Mouse (Mus musculus) hindbrain, postnatal 0 days (tissue): ENCODE measurements around the gene Smim22. TPM values are rescaled to one million over a fixed set of nuclear protein-coding genes. Genes with fewer than 3 reads are reported as not detected.

Experiments used
- ATAC-seq: fragments of 200-750 bp; cut with Nextera tagmentation; 2 replicates; pipeline ENCODE4 v1.8.0; 2017; ENCODE audit warnings: mild to moderate bottlenecking, moderate TSS enrichment, moderate library complexity
- DNase-seq: peaks from one replicate; pipeline ENCODE4 v3.0.0-alpha.2; 2015; ENCODE audit warnings: low spot score
- H3K27ac ChIP-seq: fragments of 300-500 bp; sonication (generic); 2 replicates; pipeline ENCODE4 v1.5.1; 2014; ENCODE audit warnings: mild to moderate bottlenecking
- H3K27me3 ChIP-seq: fragments of 300-500 bp; sonication (generic); 2 replicates; pipeline ENCODE4 v1.6.1; 2014; ENCODE audit warnings: low read length, mixed read lengths; ENCODE audit not compliant: insufficient read depth
- H3K36me3 ChIP-seq: fragments of 300-500 bp; sonication (generic); 2 replicates; pipeline ENCODE4 v1.6.1; 2014; ENCODE audit warnings: low read length, mixed read lengths; ENCODE audit not compliant: insufficient read depth
- H3K4me1 ChIP-seq: fragments of 300-500 bp; sonication (generic); 2 replicates; pipeline ENCODE4 v1.6.1; 2014; ENCODE audit warnings: antibody characterized with exemption, low read length, mixed read lengths; ENCODE audit not compliant: insufficient read depth
- H3K4me2 ChIP-seq: fragments of 300-500 bp; sonication (generic); 2 replicates; pipeline ENCODE4 v1.6.1; 2014; ENCODE audit warnings: low read depth, mild to moderate bottlenecking, low read length, moderate library complexity, mixed read lengths
- H3K4me3 ChIP-seq: fragments of 300-500 bp; sonication (generic); 2 replicates; pipeline ENCODE4 v1.5.1; 2014; ENCODE audit warnings: low read length
- H3K9ac ChIP-seq: fragments of 300-500 bp; sonication (generic); replicated peaks from 2 replicates; pipeline ENCODE4 v1.6.1; 2014; ENCODE audit warnings: mild to moderate bottlenecking, low read length, moderate library complexity, mixed read lengths
- H3K9me3 ChIP-seq: fragments of 300-500 bp; sonication (generic); 2 replicates; pipeline ENCODE4 v1.6.1; 2016; ENCODE audit warnings: low read length, mixed read lengths
- CTCF ChIP-seq: IDR thresholded peaks from 2 replicates; pipeline ENCODE4 v1.5.1; 2016; ENCODE audit warnings: antibody characterized with exemption, control low read depth, low read depth
- WGBS: fragments of 180-500 bp; shearing (Covaris S2); extraction: QIAGEN DNeasy Blood & Tissue Kit; methylation state at CpG from one replicate; pipeline ENCODE4 v1.1.7; 2014; 5-methylcytosine and 5-hydroxymethylcytosine counted together
- polyA plus RNA-seq: library from polyadenylated mRNA; unstranded; fragments of >200 nt; fragmentation: Nextera tagmentation; extraction: Ambion mirVana; gene quantifications from 2 replicates; pipeline ENCODE4 v1.2.1, GENCODE M21; 2015
- total RNA-seq: library from RNA; depleted of rRNA; stranded (reverse); fragments of >200 nt; gene quantifications from 2 replicates; pipeline ENCODE4 v1.2.3, GENCODE M21; 2014

Gene Smim22
- total and polyA plus RNA-seq, 2 experiments from 2014 or later, result 6.5 TPM; not detected in 1

DNA sequence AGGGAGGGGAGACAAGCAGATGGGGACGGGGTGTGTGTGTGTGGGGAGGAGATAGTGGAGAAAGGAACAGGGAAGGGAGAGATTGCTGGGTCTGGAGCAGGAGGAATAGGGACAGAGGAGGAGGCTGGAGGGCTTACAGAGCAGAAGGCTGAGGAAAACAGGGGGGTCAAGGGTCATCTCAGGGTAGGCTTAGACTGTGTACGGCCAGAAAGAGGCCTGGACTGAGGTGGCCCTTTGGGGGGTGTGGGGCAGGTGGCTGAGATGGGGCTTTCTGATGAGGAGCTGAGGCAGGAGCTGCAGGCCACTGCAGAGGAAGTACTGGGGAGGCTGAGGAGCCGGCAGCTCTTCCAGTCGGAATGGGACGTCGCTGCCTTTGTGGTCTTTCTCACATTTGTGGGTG lies 404 bp downstream of the Smim22 start:
- ATAC-seq, result 0 out of 2 replicates have a peak, but pooled peaks have one; percentile 4
- TF ChIP-seq CTCF, result no peak
- H3K4me2 ChIP-seq, result no peak overlapping the region
- H3K27ac ChIP-seq, result no peak overlapping the region
- H3K27me3 ChIP-seq, result no peaks in the 10 kb centered on the region
- H3K9me3 ChIP-seq, result no peaks in the 10 kb centered on the region
- H3K36me3 ChIP-seq, result no peaks in the 10 kb centered on the region
- H3K4me3 ChIP-seq, result no peak overlapping the region
- no peak overlapping the region for H3K9ac ChIP-seq
- DNase-seq, result no peak
- no peaks in the 10 kb centered on the region for H3K4me1 ChIP-seq
- 51% methylated on average over 6 of the region's 6 CpGs for WGBS

DNA sequence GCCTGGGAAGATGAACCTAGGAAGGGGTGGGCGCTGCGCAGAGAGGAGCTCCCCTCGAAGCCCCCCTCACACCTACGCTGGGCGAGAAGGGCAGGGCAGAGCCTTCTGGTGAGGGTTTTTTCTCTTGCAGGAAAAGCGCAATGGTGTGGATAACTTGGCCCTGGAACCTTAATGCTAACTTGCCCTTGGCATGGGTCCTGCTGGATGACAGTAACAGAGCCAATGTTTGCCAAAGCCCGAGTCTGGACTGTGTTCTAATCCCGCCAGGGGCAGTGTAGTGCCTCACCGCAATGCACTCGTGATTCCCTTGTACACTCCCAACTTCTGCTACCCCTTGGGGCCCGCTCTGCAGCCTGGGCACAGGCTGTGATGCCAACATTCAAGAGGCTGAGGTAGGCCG lies 988 bp downstream of the Smim22 start:
- no peak overlapping the region for H3K27ac ChIP-seq
- no peaks in the 10 kb centered on the region for H3K4me1 ChIP-seq
- no peak overlapping the region for H3K9ac ChIP-seq
- no peaks in the 10 kb centered on the region for H3K9me3 ChIP-seq
- no peaks in the 10 kb centered on the region for H3K36me3 ChIP-seq
- no peak overlapping the region for H3K4me2 ChIP-seq
- H3K4me3 ChIP-seq, result no peak overlapping the region
- WGBS, result 82% methylated on average over 12 of the region's 12 CpGs
- no peak for TF ChIP-seq CTCF
- ATAC-seq, result no peak
- no peaks in the 10 kb centered on the region for H3K27me3 ChIP-seq
- DNase-seq, result no peak

DNA sequence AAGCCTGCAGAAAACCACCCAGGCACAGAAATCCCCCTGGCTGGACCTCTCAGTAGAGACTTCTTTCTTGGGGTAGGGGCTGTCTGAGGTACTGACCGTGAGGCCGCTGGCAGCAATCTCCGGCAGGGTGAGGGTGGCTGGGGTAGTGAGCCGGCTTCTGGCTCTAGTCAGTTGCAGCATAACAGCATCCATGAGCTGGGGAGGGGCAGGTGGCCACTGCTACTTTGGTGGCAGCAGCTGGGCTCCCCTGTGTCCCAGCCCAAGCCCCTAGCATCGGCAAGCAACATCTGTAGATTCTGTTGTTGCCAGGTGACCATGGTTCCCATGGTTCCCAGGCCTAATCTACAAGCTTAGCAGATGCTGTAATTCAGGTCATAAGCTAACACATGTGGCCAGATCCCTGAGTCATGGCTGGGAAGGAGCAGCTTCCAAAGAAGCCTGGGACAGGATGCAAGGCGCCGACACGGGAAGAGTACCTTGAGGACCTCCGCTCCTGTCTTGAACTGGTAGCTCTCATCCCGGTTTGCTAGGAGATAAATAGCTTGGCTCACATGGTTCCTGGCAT lies 3.4 kb downstream of the Smim22 start:
- 83% methylated on average over 10 of the region's 10 CpGs for WGBS
- no peak overlapping the region for H3K4me2 ChIP-seq
- TF ChIP-seq CTCF, result no peak
- peaks cover 7% of the 10 kb centered on the region; the same call in 1 of the 2 replicates for H3K36me3 ChIP-seq
- no peak overlapping the region for H3K27ac ChIP-seq
- DNase-seq, result peak; percentile 12
- no peak overlapping the region for H3K4me3 ChIP-seq
- ATAC-seq, result no peak
- no peak overlapping the region for H3K9ac ChIP-seq
- H3K9me3 ChIP-seq, result no peaks in the 10 kb centered on the region
- no peaks in the 10 kb centered on the region for H3K4me1 ChIP-seq
- no peaks in the 10 kb centered on the region for H3K27me3 ChIP-seq

DNA sequence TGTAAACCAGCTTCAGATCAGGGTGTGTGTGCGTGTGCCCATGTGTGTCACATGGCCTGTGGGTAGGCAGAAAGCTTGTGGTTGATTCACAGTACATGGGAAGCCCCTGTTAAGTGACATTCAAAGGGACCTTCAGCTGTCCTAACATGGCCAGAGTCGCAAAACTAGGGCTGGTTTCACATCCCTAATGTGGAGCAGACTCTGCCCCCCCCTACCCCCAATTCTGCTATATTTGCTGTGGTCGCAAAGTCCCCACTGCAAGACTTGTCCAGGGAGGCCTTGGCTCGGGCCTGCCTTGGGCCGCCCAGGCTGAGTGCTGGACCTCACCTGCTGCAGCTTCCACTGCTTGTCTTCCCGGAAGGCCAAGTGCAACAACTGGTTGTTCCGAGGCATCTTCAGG lies 4.2 kb downstream of the Smim22 start:
- Histone ChIP-seq H3K27me3 (no peaks in the 10 kb centered on the region), H3K9ac (no peak overlapping the region), H3K4me1 (no peaks in the 10 kb centered on the region), H3K9me3 (no peaks in the 10 kb centered on the region), H3K4me3 (no peak overlapping the region), H3K36me3 (peaks cover 15% of the 10 kb centered on the region; the same call in 1 of the 2 replicates), H3K4me2 (no peak overlapping the region), H3K27ac (no peak overlapping the region)
- no peak for TF ChIP-seq CTCF
- WGBS, result 90% methylated on average over 7 of the region's 7 CpGs
- DNase-seq (no peak), ATAC-seq (no peak)

DNA sequence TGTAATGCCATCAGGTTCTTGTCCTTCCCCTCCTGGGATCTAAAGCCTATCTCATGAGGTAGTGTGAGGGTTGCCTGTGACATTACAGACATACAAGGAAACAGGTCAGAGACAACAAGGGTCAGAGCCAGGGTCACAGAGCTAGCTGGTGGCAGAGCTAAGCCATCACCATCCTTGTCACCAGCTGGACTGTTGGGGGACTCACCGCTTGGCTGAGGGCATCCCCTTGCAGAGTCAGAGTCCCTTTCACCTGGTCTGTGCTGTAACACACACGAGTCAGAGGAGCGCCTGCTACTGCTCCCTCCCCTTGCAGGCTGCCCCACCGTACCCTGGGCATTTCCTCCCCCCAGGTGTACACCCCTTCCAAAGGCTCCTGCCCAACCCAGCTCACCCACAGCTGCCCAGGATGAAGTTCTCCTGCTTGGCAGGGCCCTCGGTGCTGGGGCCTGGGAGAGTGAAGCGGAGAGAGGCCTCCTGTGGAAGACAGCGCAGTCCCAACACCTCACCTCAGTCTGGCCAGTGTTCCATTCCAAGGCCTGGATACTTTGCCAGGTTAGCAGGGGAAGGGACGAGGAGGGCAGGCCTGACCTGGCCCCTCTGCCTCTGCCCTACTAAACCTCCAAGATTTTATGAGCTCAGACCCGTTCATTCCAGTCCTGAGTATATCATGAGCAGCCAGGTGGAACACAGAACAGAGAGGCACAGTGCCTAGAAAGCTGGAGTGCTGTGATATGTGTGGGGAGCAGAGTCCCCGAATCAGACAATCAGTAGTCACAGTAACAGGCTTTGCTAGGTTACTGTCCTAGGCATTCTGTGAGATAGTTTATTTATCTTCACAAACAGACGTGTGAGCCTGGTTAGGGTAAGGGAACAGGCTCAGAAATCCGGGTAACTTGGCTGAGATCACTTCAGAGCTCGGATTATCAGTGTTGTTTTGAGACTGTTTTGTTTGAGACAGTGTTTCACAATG lies 5.2 kb downstream of the Smim22 start:
- Histone ChIP-seq H3K9me3 (no peaks in the 10 kb centered on the region), H3K4me2 (peak overlapping the region; percentile 71), H3K27me3 (no peaks in the 10 kb centered on the region), H3K9ac (peak overlapping the region; percentile 70), H3K36me3 (peaks cover 25% of the 10 kb centered on the region; the same call in 1 of the 2 replicates), H3K27ac (peak overlapping the region; percentile 84; the same call in 1 of the 2 replicates), H3K4me3 (peak overlapping the region; percentile 71), H3K4me1 (no peaks in the 10 kb centered on the region)
- WGBS, result 56% methylated on average over 13 of the region's 13 CpGs
- ATAC-seq, result no peak
- no peak for DNase-seq
- no peak for TF ChIP-seq CTCF

DNA sequence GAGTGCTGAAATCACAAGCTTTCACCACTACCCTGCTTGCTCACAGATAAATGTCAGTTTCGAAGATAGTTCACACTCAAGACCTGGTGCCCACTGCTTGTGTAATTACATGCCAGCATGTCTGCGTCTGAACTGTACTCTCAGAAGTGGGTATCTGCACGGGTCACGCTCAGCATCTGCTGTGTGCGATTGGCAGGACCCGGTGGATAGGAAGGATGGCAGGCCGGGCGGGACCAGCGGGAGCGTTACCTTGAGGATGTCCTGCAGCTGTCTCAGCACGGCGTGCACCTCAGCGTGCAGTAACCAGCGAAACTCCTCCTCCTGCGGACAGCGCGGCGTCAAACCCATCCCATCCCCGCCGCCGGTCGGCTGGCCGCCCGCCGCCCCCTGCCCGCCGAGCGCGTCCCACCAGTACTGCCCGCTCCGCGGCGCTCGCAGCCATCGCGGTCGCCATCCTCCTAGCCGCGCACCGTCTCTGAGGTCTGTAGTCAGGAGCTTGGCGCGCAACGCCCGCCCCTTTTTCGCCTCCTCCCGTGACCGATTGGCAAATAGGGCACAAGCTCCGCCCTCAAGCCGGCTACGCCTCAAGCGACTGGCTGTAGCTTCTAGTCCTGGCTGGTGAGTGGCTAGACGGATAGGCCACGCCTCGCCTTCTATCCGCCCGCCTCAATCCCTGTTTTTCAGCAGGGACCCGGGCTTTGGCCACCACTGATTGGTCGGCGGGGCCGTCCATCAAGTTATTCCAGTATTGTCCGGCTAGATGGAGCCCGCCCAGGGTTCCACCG lies 6.2 kb downstream of the Smim22 start, which contains the start of gene Rogdi:
Gene Rogdi, minus strand, starts transcription at position 500 of the 785 bp plus-strand sequence.
- DNase-seq (peak; percentile 100), ATAC-seq (peak; percentile 99)
- Histone ChIP-seq H3K4me1 (no peaks in the 10 kb centered on the region), H3K9ac (peak within 1 kb of the TSS; percentile 70), H3K9me3 (no peaks in the 10 kb centered on the region), H3K4me2 (peak within 1 kb of the TSS; percentile 71), H3K27me3 (no peaks in the 10 kb centered on the region), H3K4me3 (peak within 1 kb of the TSS; percentile 71), H3K36me3 (peaks cover 34% of the 10 kb centered on the region), H3K27ac (peak within 1 kb of the TSS; percentile 84)
- WGBS, result 1% methylated on average over 59 of the region's 63 CpGs
- peak; percentile 20 for TF ChIP-seq CTCF
